Mouse (Mus musculus) neural tube, embryonic 10.5 days (tissue): Measurements from ENCODE around the gene Unc13a.
"Not testable (repeated sequence)": the region's sequence is repeated elsewhere in the genome, so short reads cannot be mapped to it uniquely, and the experiment has no call there.

Experiments
- DNase-seq: peaks from one replicate; pipeline ENCODE4 v3.0.0-alpha.2; 2017; ENCODE audit warnings: low spot score; ENCODE audit errors: extremely low spot score

The Unc13a gene

GRCm38 (mm10) chr8:71671549-71671965 is at the start of gene Unc13a:
Unc13a (minus strand) TSS chr8:71671757.
- peak; percentile 95 for DNase-seq

- peak; percentile 76 for DNase-seq
These were observed 48.4 kb upstream of the Unc13a start for GRCm38 (mm10) chr8:71719928-71720457.

GRCm38 (mm10) chr8:71719218-71719617 is 47.7 kb upstream of the Unc13a start:
- DNase-seq = no peak

GRCm38 (mm10) chr8:71718252-71718651 is 46.7 kb upstream of the Unc13a start:
- no peak for DNase-seq

- DNase-seq = no peak
These were observed 45.5 kb upstream of the Unc13a start for GRCm38 (mm10) chr8:71717096-71717495.

- no peak for DNase-seq
These were observed 45.0 kb upstream of the Unc13a start for GRCm38 (mm10) chr8:71716561-71717053.

GRCm38 (mm10) chr8:71715531-71715930 is 44.0 kb upstream of the Unc13a start:
- no peak for DNase-seq

GRCm38 (mm10) chr8:71711574-71711973 is 40.0 kb upstream of the Unc13a start:
- DNase-seq = no peak

- DNase-seq = peak; percentile 88
These were observed 38.4 kb upstream of the Unc13a start for GRCm38 (mm10) chr8:71709800-71710446.

GRCm38 (mm10) chr8:71709134-71709799 is 37.7 kb upstream of the Unc13a start:
- no peak for DNase-seq

GRCm38 (mm10) chr8:71707874-71708273 is 36.3 kb upstream of the Unc13a start:
- DNase-seq = no peak

- DNase-seq = not testable (repeated sequence)
These were observed 31.8 kb upstream of the Unc13a start for GRCm38 (mm10) chr8:71703400-71703799.

GRCm38 (mm10) chr8:71702923-71703322 is 31.4 kb upstream of the Unc13a start:
- DNase-seq = no peak

- no peak for DNase-seq
These were observed 30.5 kb upstream of the Unc13a start for GRCm38 (mm10) chr8:71702087-71702432.

- DNase-seq = no peak
These were observed 30.0 kb upstream of the Unc13a start, which contains the start of gene B3gnt3 for GRCm38 (mm10) chr8:71701414-71702086. B3gnt3 (minus strand) TSS chr8:71701789.

- no peak for DNase-seq
These were observed 29.1 kb upstream of the Unc13a start for GRCm38 (mm10) chr8:71700493-71701269.

- not testable (repeated sequence) for DNase-seq
These were observed 23.9 kb upstream of the Unc13a start for GRCm38 (mm10) chr8:71695456-71695855.

GRCm38 (mm10) chr8:71693166-71694041 is 21.8 kb upstream of the Unc13a start:
- peak; percentile 43 for DNase-seq

- no peak for DNase-seq
These were observed 21.0 kb upstream of the Unc13a start for GRCm38 (mm10) chr8:71692509-71692908.

GRCm38 (mm10) chr8:71689028-71689427 is 17.5 kb upstream of the Unc13a start, which contains the start of gene Insl3:
Insl3 (plus strand) TSS chr8:71689214.
- no peak for DNase-seq
